Mouse (Mus musculus): ENCODE results near the gene Pgam1. TPM values are rescaled to one million over a fixed set of nuclear protein-coding genes. Genes with fewer than 3 reads are reported as not detected.

The Pgam1 gene
- polyA plus RNA-seq, 1 experiment: 764 TPM

- TF ChIP-seq POLR2A (IDR thresholded peaks at IDR 0.05; ENCODE audit: extremely low read depth, insufficient read depth, low read length) (no peak), CTCF (IDR thresholded peaks at IDR 0.05; ENCODE audit: extremely low read depth, insufficient read depth, low read length) (no peak)
- Histone ChIP-seq H3K27ac (ENCODE audit: insufficient read depth, low read length) (no peak overlapping the region), H3K4me1 (ENCODE audit: control insufficient read depth, insufficient read depth, low read length) (no peaks in the 10 kb centered on the region), H3K4me3 (ENCODE audit: insufficient read depth, low read length) (no peak overlapping the region)
Observed at GRCm38 (mm10) chr19:41920412-41921067, 8.8 kb downstream of the Pgam1 start.

- TF ChIP-seq CTCF (IDR thresholded peaks at IDR 0.05; ENCODE audit: extremely low read depth, insufficient read depth, low read length) (no peak), POLR2A (IDR thresholded peaks at IDR 0.05; ENCODE audit: extremely low read depth, insufficient read depth, low read length) (no peak)
- H3K4me3 ChIP-seq (ENCODE audit: insufficient read depth, low read length): peak overlapping the region; percentile 84
- no peak overlapping the region for H3K27ac ChIP-seq (ENCODE audit: insufficient read depth, low read length)
- peaks cover 6% of the 10 kb centered on the region; the same call in 1 of the 2 replicates for H3K4me1 ChIP-seq (ENCODE audit: control insufficient read depth, insufficient read depth, low read length)
Observed at GRCm38 (mm10) chr19:41932686-41933085, 21.0 kb downstream of the Pgam1 start.

GRCm38 (mm10) chr19:41933179-41934086 lies 21.7 kb downstream of the Pgam1 start, which contains the start of the genes Exosc1 and Zdhhc16:
Gene Exosc1 (minus strand): TSS chr19:41933423.
Gene Zdhhc16 (plus strand): TSS chr19:41933480.
- Histone ChIP-seq H3K4me1 (ENCODE audit: control insufficient read depth, insufficient read depth, low read length) (peaks cover 6% of the 10 kb centered on the region; the same call in 1 of the 2 replicates), H3K4me3 (ENCODE audit: insufficient read depth, low read length) (peak within 1 kb of the TSS; percentile 84), H3K27ac (ENCODE audit: insufficient read depth, low read length) (no peak within 1 kb of the TSS)
- TF ChIP-seq POLR2A (IDR thresholded peaks at IDR 0.05; ENCODE audit: extremely low read depth, insufficient read depth, low read length): peak; percentile 81; the same call in 1 of the 2 replicates
- no peak for TF ChIP-seq CTCF (IDR thresholded peaks at IDR 0.05; ENCODE audit: extremely low read depth, insufficient read depth, low read length)

- Histone ChIP-seq H3K27ac (ENCODE audit: insufficient read depth, low read length) (no peak overlapping the region), H3K4me3 (ENCODE audit: insufficient read depth, low read length) (peak overlapping the region; percentile 84), H3K4me1 (ENCODE audit: control insufficient read depth, insufficient read depth, low read length) (peaks cover 6% of the 10 kb centered on the region; the same call in 1 of the 2 replicates)
- TF ChIP-seq POLR2A (IDR thresholded peaks at IDR 0.05; ENCODE audit: extremely low read depth, insufficient read depth, low read length) (no peak), CTCF (IDR thresholded peaks at IDR 0.05; ENCODE audit: extremely low read depth, insufficient read depth, low read length) (no peak)
Observed at GRCm38 (mm10) chr19:41934124-41934523, 22.4 kb downstream of the Pgam1 start.

- Histone ChIP-seq H3K27ac (ENCODE audit: insufficient read depth, low read length) (no peak overlapping the region), H3K4me3 (ENCODE audit: insufficient read depth, low read length) (no peak overlapping the region), H3K4me1 (ENCODE audit: control insufficient read depth, insufficient read depth, low read length) (peaks cover 6% of the 10 kb centered on the region; the same call in 1 of the 2 replicates)
- TF ChIP-seq CTCF (IDR thresholded peaks at IDR 0.05; ENCODE audit: extremely low read depth, insufficient read depth, low read length): no peak
- TF ChIP-seq POLR2A (IDR thresholded peaks at IDR 0.05; ENCODE audit: extremely low read depth, insufficient read depth, low read length): no peak
Observed at GRCm38 (mm10) chr19:41935921-41936320, 24.2 kb downstream of the Pgam1 start.

GRCm38 (mm10) chr19:41938539-41938938 lies 26.8 kb downstream of the Pgam1 start:
- TF ChIP-seq POLR2A (IDR thresholded peaks at IDR 0.05; ENCODE audit: extremely low read depth, insufficient read depth, low read length) (no peak), CTCF (IDR thresholded peaks at IDR 0.05; ENCODE audit: extremely low read depth, insufficient read depth, low read length) (no peak)

GRCm38 (mm10) chr19:41943841-41944240 lies 32.1 kb downstream of the Pgam1 start:
- Histone ChIP-seq H3K4me1 (ENCODE audit: control insufficient read depth, insufficient read depth, low read length) (no peaks in the 10 kb centered on the region), H3K27ac (ENCODE audit: insufficient read depth, low read length) (no peak overlapping the region), H3K4me3 (ENCODE audit: insufficient read depth, low read length) (no peak overlapping the region)
- TF ChIP-seq CTCF (IDR thresholded peaks at IDR 0.05; ENCODE audit: extremely low read depth, insufficient read depth, low read length) (no peak), POLR2A (IDR thresholded peaks at IDR 0.05; ENCODE audit: extremely low read depth, insufficient read depth, low read length) (no peak)

More at GRCm38 (mm10) chr19:41938539-41938938, 26.8 kb downstream of the Pgam1 start:
- no peak overlapping the region for H3K4me3 ChIP-seq (ENCODE audit: insufficient read depth, low read length)
- peaks cover 4% of the 10 kb centered on the region; the same call in 1 of the 2 replicates for H3K4me1 ChIP-seq (ENCODE audit: control insufficient read depth, insufficient read depth, low read length)
- H3K27ac ChIP-seq (ENCODE audit: insufficient read depth, low read length): no peak overlapping the region

- no peak overlapping the region for H3K4me3 ChIP-seq (ENCODE audit: insufficient read depth, low read length)
- H3K27ac ChIP-seq (ENCODE audit: insufficient read depth, low read length): no peak overlapping the region
- H3K4me1 ChIP-seq (ENCODE audit: control insufficient read depth, insufficient read depth, low read length): no peaks in the 10 kb centered on the region
- TF ChIP-seq CTCF (IDR thresholded peaks at IDR 0.05; ENCODE audit: extremely low read depth, insufficient read depth, low read length) (peak; percentile 24; the same call in 1 of the 2 replicates), POLR2A (IDR thresholded peaks at IDR 0.05; ENCODE audit: extremely low read depth, insufficient read depth, low read length) (no peak)
Observed at GRCm38 (mm10) chr19:41952287-41952686, 40.6 kb downstream of the Pgam1 start.

- Histone ChIP-seq H3K4me1 (ENCODE audit: control insufficient read depth, insufficient read depth, low read length) (no peaks in the 10 kb centered on the region), H3K27ac (ENCODE audit: insufficient read depth, low read length) (no peak overlapping the region), H3K4me3 (ENCODE audit: insufficient read depth, low read length) (no peak overlapping the region)
- TF ChIP-seq POLR2A (IDR thresholded peaks at IDR 0.05; ENCODE audit: extremely low read depth, insufficient read depth, low read length): no peak
- TF ChIP-seq CTCF (IDR thresholded peaks at IDR 0.05; ENCODE audit: extremely low read depth, insufficient read depth, low read length): no peak
Observed at GRCm38 (mm10) chr19:41953574-41953973, 41.9 kb downstream of the Pgam1 start.

Other genes with a start within 250 kb of the Pgam1 start
- 20.3 and 29.9 TPM in 2 replicates for gene Slit1, start 168.3 kb upstream of the Pgam1 start, polyA plus RNA-seq (2012; rRNA removed)
- 2.7 and 3.0 TPM in 2 replicates for gene Arhgap19, start 109.9 kb upstream of the Pgam1 start, polyA plus RNA-seq (2012; rRNA removed)
- 9.3 and 10.5 TPM in 2 replicates for gene Frat1, start 82.0 kb upstream of the Pgam1 start, polyA plus RNA-seq (2012; rRNA removed)
- gene Frat2, start 63.8 kb upstream of the Pgam1 start, polyA plus RNA-seq (2012; rRNA removed): 5.8 and 6.2 TPM in 2 replicates
- gene Rrp12, start 15.8 kb upstream of the Pgam1 start, polyA plus RNA-seq (2012; rRNA removed): 18.6 and 18.9 TPM in 2 replicates
- 27.8 and 28.6 TPM in 2 replicates for gene Exosc1, start 21.5 kb downstream of the Pgam1 start, polyA plus RNA-seq (2012; rRNA removed)
- gene Zdhhc16, start 21.6 kb downstream of the Pgam1 start, polyA plus RNA-seq (2012; rRNA removed): 70.0 and 71.7 TPM in 2 replicates
- 44.3 and 52.0 TPM in 2 replicates for gene Mms19, start 69.2 kb downstream of the Pgam1 start, polyA plus RNA-seq (2012; rRNA removed)
- gene Ubtd1, start 69.8 kb downstream of the Pgam1 start, polyA plus RNA-seq (2012; rRNA removed): 14.9 and 17.4 TPM in 2 replicates
- 0.33 and 0.45 TPM in 2 replicates for gene Ankrd2, start 124.1 kb downstream of the Pgam1 start, polyA plus RNA-seq (2012; rRNA removed)
- gene Hoga1, start 133.7 kb downstream of the Pgam1 start, polyA plus RNA-seq (2012; rRNA removed): 1.4 and 1.9 TPM in 2 replicates
- 0.08 and 0.13 TPM in 2 replicates for gene 4933411K16Rik, start 140.3 kb downstream of the Pgam1 start, polyA plus RNA-seq (2012; rRNA removed)
- 84.2 and 91.9 TPM in 2 replicates for gene Morn4, start 174.4 kb downstream of the Pgam1 start, polyA plus RNA-seq (2012; rRNA removed)
- 56.8 and 57.0 TPM in 2 replicates for gene Pi4k2a, start 178.5 kb downstream of the Pgam1 start, polyA plus RNA-seq (2012; rRNA removed)
- 36.3 and 41.1 TPM in 2 replicates for gene Avpi1, start 217.1 kb downstream of the Pgam1 start, polyA plus RNA-seq (2012; rRNA removed)
- 14.4 and 16.8 TPM in 2 replicates for gene Marveld1, start 235.5 kb downstream of the Pgam1 start, polyA plus RNA-seq (2012; rRNA removed)